Mouse (Mus musculus): ENCODE results near the gene Cybc1. TPM values are rescaled to one million over a fixed set of nuclear protein-coding genes. Genes with fewer than 3 reads are reported as not detected.

Cybc1 gene
- polyA plus RNA-seq, 1 experiment from 2014 or later, result 40.6 TPM

GRCm38 (mm10) chr11:121199851-121200250 is 29.3 kb downstream of the Cybc1 start:
- 82% methylated on average over 4 of the region's 4 CpGs for WGBS
- no peak for ATAC-seq (ENCODE audit: insufficient number of reproducible peaks, insufficient read depth, low FRiP score, low read depth)

GRCm38 (mm10) chr11:121198622-121199021 is 30.5 kb downstream of the Cybc1 start:
- no peak overlapping the region for H3K4me2 ChIP-seq (replicated peaks; ENCODE audit: low read depth, low read length)
- H3K4me3 ChIP-seq (ENCODE audit: low read depth, low read length), result no peak overlapping the region
- H3K9ac ChIP-seq (replicated peaks; ENCODE audit: low read depth, low read length), result no peak overlapping the region
- no peak for ATAC-seq (ENCODE audit: insufficient number of reproducible peaks, insufficient read depth, low FRiP score, low read depth)
- H3K4me1 ChIP-seq (ENCODE audit: control insufficient read depth, insufficient read depth, low read length), result no peaks in the 10 kb centered on the region
- H3K27ac ChIP-seq (ENCODE audit: low read length), result no peak overlapping the region
- WGBS, result 13% methylated on average over 2 of the region's 2 CpGs
- H3K36me3 ChIP-seq (ENCODE audit: control insufficient read depth, insufficient read depth, low read length), result no peaks in the 10 kb centered on the region
- H3K27me3 ChIP-seq (ENCODE audit: control insufficient read depth, insufficient read depth, low read length), result no peaks in the 10 kb centered on the region
- H3K9me3 ChIP-seq (ENCODE audit: control insufficient read depth, low read depth, low read length), result no peaks in the 10 kb centered on the region

More at GRCm38 (mm10) chr11:121199851-121200250, 29.3 kb downstream of the Cybc1 start:
- Histone ChIP-seq H3K4me3 (ENCODE audit: low read depth, low read length) (no peak overlapping the region), H3K4me2 (replicated peaks; ENCODE audit: low read depth, low read length) (no peak overlapping the region), H3K27ac (ENCODE audit: low read length) (no peak overlapping the region), H3K4me1 (ENCODE audit: control insufficient read depth, insufficient read depth, low read length) (no peaks in the 10 kb centered on the region), H3K9me3 (ENCODE audit: control insufficient read depth, low read depth, low read length) (no peaks in the 10 kb centered on the region), H3K9ac (replicated peaks; ENCODE audit: low read depth, low read length) (no peak overlapping the region), H3K27me3 (ENCODE audit: control insufficient read depth, insufficient read depth, low read length) (no peaks in the 10 kb centered on the region), H3K36me3 (ENCODE audit: control insufficient read depth, insufficient read depth, low read length) (no peaks in the 10 kb centered on the region)

DNA sequence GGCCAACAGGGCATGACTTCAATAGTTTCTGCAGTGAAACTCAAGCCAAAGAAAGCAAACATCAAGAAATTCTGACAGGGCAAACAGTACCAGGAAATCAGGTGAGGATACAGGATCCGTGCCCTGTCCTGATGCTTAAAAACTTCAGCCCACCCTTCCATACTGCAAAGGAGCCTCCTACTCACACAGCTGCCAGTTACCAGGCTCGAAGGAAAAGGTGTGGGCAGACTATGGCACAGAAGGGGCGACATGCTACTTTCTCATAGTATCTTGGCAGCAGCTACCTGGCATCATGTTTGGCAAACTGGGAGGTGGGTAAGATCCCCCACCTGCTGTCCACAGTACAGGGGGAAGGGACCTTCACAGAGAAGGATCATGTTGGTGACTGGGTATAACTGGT is 35.7 kb downstream of the Cybc1 start:
- no peak overlapping the region for H3K9ac ChIP-seq (replicated peaks; ENCODE audit: low read depth, low read length)
- no peak overlapping the region for H3K27ac ChIP-seq (ENCODE audit: low read length)
- H3K9me3 ChIP-seq (ENCODE audit: control insufficient read depth, low read depth, low read length), result no peaks in the 10 kb centered on the region
- no peak overlapping the region for H3K4me2 ChIP-seq (replicated peaks; ENCODE audit: low read depth, low read length)
- ATAC-seq (ENCODE audit: insufficient number of reproducible peaks, insufficient read depth, low FRiP score, low read depth), result no peak
- WGBS, result 87% methylated on average over 3 of the region's 3 CpGs
- no peaks in the 10 kb centered on the region for H3K4me1 ChIP-seq (ENCODE audit: control insufficient read depth, insufficient read depth, low read length)
- H3K36me3 ChIP-seq (ENCODE audit: control insufficient read depth, insufficient read depth, low read length), result no peaks in the 10 kb centered on the region
- no peaks in the 10 kb centered on the region for H3K27me3 ChIP-seq (ENCODE audit: control insufficient read depth, insufficient read depth, low read length)
- no peak overlapping the region for H3K4me3 ChIP-seq (ENCODE audit: low read depth, low read length)

- ATAC-seq (ENCODE audit: insufficient number of reproducible peaks, insufficient read depth, low FRiP score, low read depth), result no peak
- Histone ChIP-seq H3K4me3 (ENCODE audit: low read depth, low read length) (no peak overlapping the region), H3K4me1 (ENCODE audit: control insufficient read depth, insufficient read depth, low read length) (no peaks in the 10 kb centered on the region), H3K9ac (replicated peaks; ENCODE audit: low read depth, low read length) (no peak overlapping the region), H3K27ac (ENCODE audit: low read length) (no peak overlapping the region), H3K4me2 (replicated peaks; ENCODE audit: low read depth, low read length) (no peak overlapping the region), H3K36me3 (ENCODE audit: control insufficient read depth, insufficient read depth, low read length) (no peaks in the 10 kb centered on the region), H3K9me3 (ENCODE audit: control insufficient read depth, low read depth, low read length) (no peaks in the 10 kb centered on the region), H3K27me3 (ENCODE audit: control insufficient read depth, insufficient read depth, low read length) (no peaks in the 10 kb centered on the region)
- 70% methylated on average over 2 of the region's 2 CpGs for WGBS
Measured at GRCm38 (mm10) chr11:121192742-121193141, 36.4 kb downstream of the Cybc1 start.

GRCm38 (mm10) chr11:121189681-121190080 is 39.4 kb downstream of the Cybc1 start:
- no peaks in the 10 kb centered on the region for H3K27me3 ChIP-seq (ENCODE audit: control insufficient read depth, insufficient read depth, low read length)
- no peak overlapping the region for H3K4me2 ChIP-seq (replicated peaks; ENCODE audit: low read depth, low read length)
- no peaks in the 10 kb centered on the region for H3K4me1 ChIP-seq (ENCODE audit: control insufficient read depth, insufficient read depth, low read length)
- ATAC-seq (ENCODE audit: insufficient number of reproducible peaks, insufficient read depth, low FRiP score, low read depth), result no peak
- no peak overlapping the region for H3K27ac ChIP-seq (ENCODE audit: low read length)
- H3K4me3 ChIP-seq (ENCODE audit: low read depth, low read length), result no peak overlapping the region
- 78% methylated on average over 3 of the region's 3 CpGs for WGBS
- H3K9me3 ChIP-seq (ENCODE audit: control insufficient read depth, low read depth, low read length), result no peaks in the 10 kb centered on the region
- no peaks in the 10 kb centered on the region for H3K36me3 ChIP-seq (ENCODE audit: control insufficient read depth, insufficient read depth, low read length)
- no peak overlapping the region for H3K9ac ChIP-seq (replicated peaks; ENCODE audit: low read depth, low read length)

DNA sequence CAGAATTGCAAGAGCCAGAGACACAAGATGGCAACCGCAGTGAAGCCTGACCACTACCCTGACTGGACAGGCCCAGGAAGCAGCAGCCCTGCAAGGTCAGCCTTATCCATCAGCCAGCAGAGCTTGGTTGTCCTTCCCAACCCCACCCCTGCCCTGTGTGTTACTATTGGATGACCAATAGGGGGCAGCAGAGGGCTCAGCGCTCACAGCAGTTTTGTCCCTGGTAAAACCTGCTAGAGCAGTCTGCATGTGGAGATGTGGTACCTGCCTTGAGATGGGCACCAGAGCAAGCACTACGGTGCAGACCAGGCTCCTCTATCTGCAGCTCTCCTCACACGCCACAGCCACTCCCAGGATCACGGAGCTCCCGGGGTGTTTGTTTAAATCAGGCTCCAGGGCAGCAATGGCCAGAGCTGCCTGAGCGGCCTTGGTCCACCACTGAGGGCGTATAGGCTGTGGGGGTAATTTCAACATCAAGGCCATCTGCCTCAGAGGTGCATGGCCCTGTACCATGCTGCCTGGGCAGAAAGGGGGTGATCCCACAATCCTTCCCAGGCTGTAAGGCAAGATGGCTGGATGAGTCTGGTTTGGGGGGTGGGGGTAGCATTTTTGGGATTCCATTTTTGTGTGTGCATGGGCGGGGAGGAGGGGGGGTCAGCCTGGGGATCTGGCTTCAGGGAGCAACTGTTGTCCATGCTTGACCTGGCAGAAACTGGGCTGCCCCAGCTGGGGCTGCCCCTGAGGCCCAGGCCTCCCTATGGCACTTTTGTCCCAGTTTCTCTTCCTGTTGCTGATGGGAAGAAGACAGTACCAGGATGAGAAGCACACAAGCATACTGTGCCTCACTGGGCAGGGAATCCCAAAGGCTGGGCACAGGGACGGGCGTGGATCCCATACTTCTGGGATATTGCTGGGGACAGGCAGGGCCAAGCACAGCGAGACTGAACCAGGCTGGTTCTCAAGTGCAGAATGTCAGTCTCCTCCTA is 52.5 kb downstream of the Cybc1 start:
- Histone ChIP-seq H3K4me2 (replicated peaks; ENCODE audit: low read depth, low read length) (no peak overlapping the region), H3K27ac (ENCODE audit: low read length) (no peak overlapping the region), H3K36me3 (ENCODE audit: control insufficient read depth, insufficient read depth, low read length) (no peaks in the 10 kb centered on the region; the same call in 1 of the 2 replicates), H3K27me3 (ENCODE audit: control insufficient read depth, insufficient read depth, low read length) (no peaks in the 10 kb centered on the region), H3K4me1 (ENCODE audit: control insufficient read depth, insufficient read depth, low read length) (no peaks in the 10 kb centered on the region), H3K4me3 (ENCODE audit: low read depth, low read length) (no peak overlapping the region), H3K9ac (replicated peaks; ENCODE audit: low read depth, low read length) (no peak overlapping the region), H3K9me3 (ENCODE audit: control insufficient read depth, low read depth, low read length) (no peaks in the 10 kb centered on the region)
- WGBS, result 56% methylated on average over 12 of the region's 12 CpGs
- peak; percentile 39; the same call in 1 of the 2 replicates for ATAC-seq (ENCODE audit: insufficient number of reproducible peaks, insufficient read depth, low FRiP score, low read depth)

GRCm38 (mm10) chr11:121174234-121174633 is 54.9 kb downstream of the Cybc1 start:
- H3K4me2 ChIP-seq (replicated peaks; ENCODE audit: low read depth, low read length), result no peak overlapping the region
- H3K36me3 ChIP-seq (ENCODE audit: control insufficient read depth, insufficient read depth, low read length), result no peaks in the 10 kb centered on the region
- ATAC-seq (ENCODE audit: insufficient number of reproducible peaks, insufficient read depth, low FRiP score, low read depth), result no peak
- no peaks in the 10 kb centered on the region for H3K9me3 ChIP-seq (ENCODE audit: control insufficient read depth, low read depth, low read length)
- no peaks in the 10 kb centered on the region for H3K4me1 ChIP-seq (ENCODE audit: control insufficient read depth, insufficient read depth, low read length)
- no peaks in the 10 kb centered on the region for H3K27me3 ChIP-seq (ENCODE audit: control insufficient read depth, insufficient read depth, low read length)
- H3K9ac ChIP-seq (replicated peaks; ENCODE audit: low read depth, low read length), result no peak overlapping the region
- no peak overlapping the region for H3K27ac ChIP-seq (ENCODE audit: low read length)
- 56% methylated on average over 3 of the region's 3 CpGs for WGBS
- H3K4me3 ChIP-seq (ENCODE audit: low read depth, low read length), result no peak overlapping the region

- no peaks in the 10 kb centered on the region for H3K36me3 ChIP-seq (ENCODE audit: control insufficient read depth, insufficient read depth, low read length)
- ATAC-seq (ENCODE audit: insufficient number of reproducible peaks, insufficient read depth, low FRiP score, low read depth), result no peak
- WGBS, result 80% methylated on average over 5 of the region's 5 CpGs
Measured at GRCm38 (mm10) chr11:121173203-121173602, 55.9 kb downstream of the Cybc1 start.

More at GRCm38 (mm10) chr11:121173203-121173602, 55.9 kb downstream of the Cybc1 start:
- Histone ChIP-seq H3K9ac (replicated peaks; ENCODE audit: low read depth, low read length) (no peak overlapping the region), H3K27ac (ENCODE audit: low read length) (no peak overlapping the region), H3K27me3 (ENCODE audit: control insufficient read depth, insufficient read depth, low read length) (no peaks in the 10 kb centered on the region), H3K4me2 (replicated peaks; ENCODE audit: low read depth, low read length) (no peak overlapping the region), H3K4me3 (ENCODE audit: low read depth, low read length) (no peak overlapping the region), H3K4me1 (ENCODE audit: control insufficient read depth, insufficient read depth, low read length) (no peaks in the 10 kb centered on the region), H3K9me3 (ENCODE audit: control insufficient read depth, low read depth, low read length) (no peaks in the 10 kb centered on the region)
